Mouse (Mus musculus) urinary bladder, postnatal 14 days (tissue): ENCODE measurements around the gene Zfp316.

Experiments
- DNase-seq: peaks from one replicate; pipeline ENCODE4 v3.0.0; 2021; ENCODE audit warnings: low spot score

Zfp316 gene

GRCm38 (mm10) chr5:143222287-143222686, 47.5 kb downstream of the Zfp316 start:
- no peak for DNase-seq

- DNase-seq = no peak
Measured at GRCm38 (mm10) chr5:143220996-143221395, 48.8 kb downstream of the Zfp316 start.

- no peak for DNase-seq
Measured at GRCm38 (mm10) chr5:143213832-143214231, 56.0 kb downstream of the Zfp316 start.

- no peak for DNase-seq
Measured at GRCm38 (mm10) chr5:143205015-143205414, 64.8 kb downstream of the Zfp316 start.
